Mouse (Mus musculus) T-helper 17 cell (primary cell): Measurements from ENCODE around the gene Sp4.

Source experiments
- in situ Hi-C, 2 experiments: fragments of 300-600 bp; cut with MboI, MseI; formaldehyde crosslinking; loops; 1 replicate in 1 of 2; 2 replicates in 1 of 2; pipeline ENCODE4 v1.15.1; 2025; ENCODE audit warnings: high pct_unique_total_duplicates in 2 of 2

The Sp4 gene

GRCm38 (mm10) chr12:118281961-118282360 lies 19.3 kb downstream of the Sp4 start:
- in situ Hi-C loops = no loop called here

GRCm38 (mm10) chr12:118276385-118276784 lies 24.9 kb downstream of the Sp4 start:
- in situ Hi-C loops = no loop called here

DNA sequence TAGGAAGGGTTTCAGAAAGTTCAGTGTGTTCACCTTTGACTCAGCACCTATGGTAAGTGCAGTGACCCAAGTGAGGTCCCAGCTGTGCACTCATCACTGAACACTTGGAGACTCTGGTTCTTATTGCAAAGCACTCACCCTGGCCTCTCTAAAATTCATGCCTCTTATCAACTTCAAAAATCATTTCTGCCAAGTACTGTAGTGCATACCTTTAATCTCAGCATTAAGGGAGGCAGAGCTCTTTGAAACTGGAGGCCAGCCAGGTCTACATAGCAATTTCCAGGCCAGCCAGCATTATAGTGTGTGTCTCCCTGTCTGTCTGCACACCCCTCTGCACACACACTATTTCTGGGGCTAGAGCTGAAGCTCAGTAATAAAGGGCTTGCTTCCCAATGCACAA lies 36.3 kb downstream of the Sp4 start:
- in situ Hi-C loops = no loop called here

GRCm38 (mm10) chr12:118263878-118264277 lies 37.4 kb downstream of the Sp4 start:
- in situ Hi-C loops = no loop called here

- in situ Hi-C loops = no loop called here
These were observed 45.9 kb downstream of the Sp4 start for GRCm38 (mm10) chr12:118255292-118255782.

DNA sequence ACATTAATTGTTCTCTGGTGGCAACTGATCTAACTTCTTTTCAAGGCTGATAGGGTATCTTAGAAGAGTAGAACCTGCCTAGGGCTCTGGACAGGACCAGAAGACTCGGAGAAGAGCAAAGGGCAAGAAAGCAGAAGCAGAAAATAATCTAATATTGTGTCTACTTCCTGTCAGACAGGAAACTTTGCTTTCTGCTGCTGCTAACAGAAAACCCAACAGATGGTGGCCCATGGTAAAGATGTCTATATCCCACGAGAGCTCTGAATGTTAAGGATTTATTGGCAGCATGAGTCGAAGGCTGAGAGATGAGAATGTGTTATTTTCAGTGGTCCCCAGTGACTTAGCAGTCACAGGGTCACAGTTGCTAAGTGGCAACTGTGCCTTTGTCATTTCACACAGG lies 80.1 kb downstream of the Sp4 start:
- in situ Hi-C loops = no loop called here

DNA sequence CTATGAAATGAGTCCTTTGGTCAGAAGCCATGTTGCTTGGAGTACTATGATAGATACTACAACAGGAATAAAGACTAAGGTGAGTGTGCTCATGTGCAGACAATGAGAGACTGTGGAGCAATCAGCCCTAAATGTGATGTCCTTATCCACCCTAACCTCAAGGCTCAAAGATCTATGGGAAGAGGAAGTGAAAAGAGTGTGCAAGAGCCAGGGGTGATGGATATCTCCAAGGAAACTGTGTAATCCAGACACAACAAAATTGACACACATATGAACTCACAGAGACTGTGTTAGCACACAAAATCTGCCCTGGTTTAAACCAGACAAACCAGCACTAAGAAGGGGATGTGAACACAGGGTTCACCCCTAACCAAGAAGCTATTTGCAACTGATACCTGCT lies 81.2 kb downstream of the Sp4 start:
- in situ Hi-C loops = no loop called here

DNA sequence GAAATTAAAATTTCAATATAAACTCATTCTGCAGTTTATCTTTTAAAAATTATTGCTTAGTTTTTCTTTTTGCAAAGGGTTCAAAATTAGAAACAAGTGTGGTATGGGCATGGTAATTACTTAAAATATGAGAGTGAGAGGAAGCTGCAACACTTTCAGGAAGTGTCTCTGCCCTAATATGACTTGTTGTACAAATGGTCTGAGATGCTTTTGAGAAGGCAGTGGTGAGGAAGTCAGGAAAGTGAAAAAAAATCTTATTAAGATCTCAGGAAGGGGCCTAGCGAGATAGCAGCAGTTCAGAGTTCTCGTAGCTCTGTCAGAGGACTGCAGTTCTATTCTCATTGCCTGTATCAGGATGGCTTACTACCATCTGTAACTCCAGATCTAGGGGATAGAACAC lies 89.1 kb downstream of the Sp4 start:
- in situ Hi-C loops = no loop called here

DNA sequence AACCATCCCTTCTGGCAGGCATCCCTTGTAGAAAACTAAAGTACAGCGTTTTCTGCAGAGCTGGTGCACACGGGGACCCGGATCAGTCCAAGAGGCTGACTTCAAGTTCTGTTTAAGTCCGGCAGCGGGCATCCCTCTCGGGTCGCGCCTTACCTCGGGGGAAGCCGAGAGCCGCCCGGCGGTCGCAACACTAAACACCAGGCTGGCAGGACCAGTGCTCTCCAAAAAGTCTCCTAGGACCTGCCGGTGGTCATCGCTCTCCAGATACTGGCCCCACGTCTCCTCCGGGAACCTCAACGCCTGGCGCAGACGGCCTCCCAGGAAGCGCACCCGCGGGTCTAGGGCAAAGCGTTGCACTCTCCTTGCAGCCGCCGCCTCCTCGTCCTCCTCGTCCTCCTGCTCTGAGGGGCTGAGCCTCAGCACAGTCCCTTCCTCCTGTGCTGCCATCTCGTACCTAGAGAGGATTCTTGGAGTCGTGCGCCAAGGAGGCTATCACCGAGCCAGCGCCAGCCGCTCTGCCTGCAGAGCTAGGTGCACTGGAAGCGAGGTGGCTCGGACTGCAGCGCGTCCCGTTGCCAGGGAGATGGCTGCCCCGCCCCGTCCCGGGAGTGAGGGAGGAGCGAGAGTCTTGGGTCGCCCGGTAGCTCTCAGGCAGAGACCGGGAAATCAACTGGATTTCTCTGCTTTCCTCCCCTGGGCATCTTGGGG lies 102.7 kb downstream of the Sp4 start, which contains the start of gene Dnah11:
TSS of gene Dnah11 (minus strand) at position 658 of the 708 bp plus-strand sequence.
- in situ Hi-C loops = no loop called here

GRCm38 (mm10) chr12:118196583-118196982 lies 104.7 kb downstream of the Sp4 start:
- in situ Hi-C loops = no loop called here

DNA sequence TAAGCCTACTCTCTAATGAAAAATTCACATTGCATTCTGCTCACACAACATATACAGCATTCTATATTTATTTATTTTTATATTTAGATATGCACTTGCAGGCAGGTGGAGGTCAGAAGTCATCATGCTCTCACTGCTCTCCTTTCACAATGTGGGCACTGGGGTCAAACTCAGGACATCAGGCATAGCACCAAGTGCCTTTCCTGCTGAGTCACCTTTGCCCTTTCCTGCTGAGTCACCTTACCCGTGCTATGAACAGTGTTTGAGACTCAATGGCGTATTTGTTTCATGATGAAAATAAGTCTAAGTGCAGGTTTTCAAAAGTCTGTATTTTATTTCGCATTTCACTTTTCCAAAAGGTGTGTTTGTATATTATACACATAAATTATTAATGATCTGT lies 111.7 kb downstream of the Sp4 start:
- in situ Hi-C loops = no loop called here

DNA sequence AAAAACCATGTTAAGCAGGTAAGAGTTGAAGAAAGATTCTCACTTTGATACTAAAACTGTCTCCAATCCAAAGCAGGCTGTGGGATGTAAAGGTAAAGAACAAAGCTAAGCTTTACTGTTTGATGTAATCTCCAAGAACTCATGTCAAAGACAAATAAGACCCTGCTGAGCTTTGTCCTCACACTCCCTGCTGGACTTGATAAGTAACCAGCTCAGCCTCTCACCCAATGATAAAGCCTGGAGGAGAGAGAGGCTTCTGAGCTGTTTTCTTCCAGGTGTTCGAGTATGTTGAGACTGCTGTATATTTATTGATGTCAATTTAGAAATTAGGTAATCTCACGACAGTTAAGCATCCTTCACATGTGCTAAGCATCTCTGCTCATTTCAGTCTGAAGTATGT lies 113.6 kb downstream of the Sp4 start:
- in situ Hi-C loops = no loop called here

- in situ Hi-C loops = no loop called here
These were observed 114.3 kb downstream of the Sp4 start for GRCm38 (mm10) chr12:118186881-118187489.

DNA sequence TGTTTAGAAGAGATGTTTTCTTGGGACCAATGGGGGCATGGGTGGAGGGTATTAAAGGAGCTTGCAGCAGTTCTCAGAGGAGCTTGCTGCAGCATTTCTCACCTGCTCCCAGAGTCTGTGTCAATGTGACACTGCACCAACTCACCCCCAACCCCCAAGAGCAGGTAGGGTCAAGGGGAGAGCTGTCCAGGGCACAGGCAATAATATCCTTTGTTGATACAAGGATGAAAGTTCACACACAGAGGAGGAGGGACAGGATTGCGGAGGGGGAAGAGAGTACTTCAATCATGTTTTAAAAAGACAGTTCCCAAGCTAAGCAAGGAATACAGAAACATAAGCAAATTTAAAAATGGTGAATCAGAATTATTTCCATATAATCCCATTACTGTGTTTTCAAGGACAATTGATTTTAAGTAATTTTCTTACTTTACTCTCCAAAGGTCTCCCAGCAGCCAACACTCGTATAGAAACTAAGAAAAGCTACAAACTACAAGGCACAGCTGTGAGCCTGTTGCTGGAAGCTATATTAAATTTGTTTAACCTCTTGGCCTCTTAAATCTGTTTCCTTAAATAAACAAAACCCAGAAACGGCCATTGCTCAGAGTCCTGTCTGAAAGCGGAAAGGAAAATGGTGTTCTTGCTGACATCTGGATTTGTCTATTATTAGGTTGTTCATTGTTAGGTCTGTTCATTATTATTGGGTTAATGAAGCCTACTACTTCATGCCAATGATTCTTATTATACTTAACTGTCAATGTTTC lies 114.9 kb downstream of the Sp4 start:
- in situ Hi-C loops = no loop called here
